Mouse (Mus musculus) ES-E14 (cell line): Measurements from ENCODE around the gene Cdk1.

Experiments used
- MAFK ChIP-seq: IDR thresholded peaks from 2 replicates; pipeline ENCODE4 v1.6.1; 2014; ENCODE audit warnings: mild to moderate bottlenecking, low read depth, low read length, inconsistent platforms; ENCODE audit not compliant: insufficient read depth
- ZNF384 ChIP-seq: IDR thresholded peaks from 2 replicates; pipeline ENCODE4 v1.6.1; 2012; ENCODE audit warnings: low read depth, low read length, inconsistent platforms

- TF ChIP-seq MAFK, result no peak
- no peak for TF ChIP-seq ZNF384
These were observed 45.5 kb upstream of the Cdk1 start for GRCm38 (mm10) chr10:69398197-69398762.
